Mouse (Mus musculus) ES-E14 (cell line): ENCODE measurements around the gene Hoxa5. TPM values are rescaled to one million over a fixed set of nuclear protein-coding genes. Genes with fewer than 3 reads are reported as not detected.
A peak's percentile ranks its signal among the peaks of the same experiment; 100 is the strongest.

ENCODE experiments used
- DNase-seq: peaks from one replicate; pipeline ENCODE4 v3.0.0-alpha.2; 2013; ENCODE audit warnings: low read depth, low spot score
- H3K27ac ChIP-seq: 2 replicates; pipeline ENCODE4 v1.5.1; 2012; ENCODE audit warnings: low read depth, mild to moderate bottlenecking, low read length, moderate library complexity, mixed read lengths; ENCODE audit not compliant: poor library complexity, insufficient read depth, severe bottlenecking
- H3K36me3 ChIP-seq: 2 replicates; pipeline ENCODE4 v1.6.1; 2012; ENCODE audit warnings: mild to moderate bottlenecking, low read length, moderate library complexity, mixed read lengths; ENCODE audit not compliant: control insufficient read depth, poor library complexity, insufficient read depth, severe bottlenecking
- H3K4me1 ChIP-seq, 2 experiments: fragments of 150-350 bp in 1 of 2; sonication (generic) in 1 of 2; 2 replicates each; pipeline ENCODE4 v1.6.1; 2012; ENCODE audit warnings: low read length in 2 of 2, mild to moderate bottlenecking in 1 of 2, mixed read lengths in 1 of 2; ENCODE audit not compliant: control insufficient read depth in 2 of 2, insufficient read depth in 2 of 2, poor library complexity in 1 of 2
- H3K4me3 ChIP-seq, 2 experiments: fragments of 150-350 bp in 1 of 2; sonication (generic) in 1 of 2; 2 replicates each; pipeline ENCODE4 v1.5.1; 2012; ENCODE audit warnings: low read length in 2 of 2, low read depth in 1 of 2, mild to moderate bottlenecking in 1 of 2, mixed read lengths in 1 of 2; ENCODE audit not compliant: insufficient read depth in 1 of 2, poor library complexity in 1 of 2, severe bottlenecking in 1 of 2
- H3K9ac ChIP-seq: 2 replicates; pipeline ENCODE4 v1.6.1; 2012; ENCODE audit warnings: low read depth, mild to moderate bottlenecking, low read length, mixed read lengths; ENCODE audit not compliant: poor library complexity, insufficient read depth, severe bottlenecking
- H3K9me3 ChIP-seq: fragments of 150-350 bp; sonication (generic); 2 replicates; pipeline ENCODE4 v1.6.1; 2012; ENCODE audit warnings: low read depth, mild to moderate bottlenecking, low read length; ENCODE audit not compliant: control insufficient read depth, insufficient read depth
- CHD2 ChIP-seq: IDR thresholded peaks from 2 replicates; pipeline ENCODE4 v1.6.1; 2014; ENCODE audit warnings: mild to moderate bottlenecking, low read depth, low read length, inconsistent platforms
- HCFC1 ChIP-seq: IDR thresholded peaks from 2 replicates; pipeline ENCODE4 v1.6.1; 2012; ENCODE audit warnings: low read length, inconsistent platforms, borderline replicate concordance; ENCODE audit not compliant: insufficient read depth
- MAFK ChIP-seq: IDR thresholded peaks from 2 replicates; pipeline ENCODE4 v1.6.1; 2014; ENCODE audit warnings: mild to moderate bottlenecking, low read depth, low read length, inconsistent platforms; ENCODE audit not compliant: insufficient read depth
- ZC3H11A ChIP-seq: IDR thresholded peaks from 2 replicates; pipeline ENCODE4 v1.6.1; 2012; ENCODE audit warnings: low read depth, mild to moderate bottlenecking, inconsistent platforms, low read length, borderline replicate concordance
- ZNF384 ChIP-seq: IDR thresholded peaks from 2 replicates; pipeline ENCODE4 v1.6.1; 2012; ENCODE audit warnings: low read depth, low read length, inconsistent platforms
- in situ Hi-C, 2 experiments: fragments of 600-800 bp; cut with MboI; formaldehyde crosslinking; loops; one replicate each; pipeline ENCODE4 v1.15.1; 2025; ENCODE audit warnings: low sequenced_read_pairs in 2 of 2, inconsistent platforms in 1 of 2; ENCODE audit not compliant: unreplicated experiment in 2 of 2
- total RNA-seq: library from RNA; depleted of rRNA; stranded (reverse); fragments of 300-350 nt; gene quantifications from 2 replicates; pipeline ENCODE4 v1.2.3, GENCODE M21; 2012

Hoxa5 gene
- total RNA-seq, 1 experiment: 0.49 TPM

DNA sequence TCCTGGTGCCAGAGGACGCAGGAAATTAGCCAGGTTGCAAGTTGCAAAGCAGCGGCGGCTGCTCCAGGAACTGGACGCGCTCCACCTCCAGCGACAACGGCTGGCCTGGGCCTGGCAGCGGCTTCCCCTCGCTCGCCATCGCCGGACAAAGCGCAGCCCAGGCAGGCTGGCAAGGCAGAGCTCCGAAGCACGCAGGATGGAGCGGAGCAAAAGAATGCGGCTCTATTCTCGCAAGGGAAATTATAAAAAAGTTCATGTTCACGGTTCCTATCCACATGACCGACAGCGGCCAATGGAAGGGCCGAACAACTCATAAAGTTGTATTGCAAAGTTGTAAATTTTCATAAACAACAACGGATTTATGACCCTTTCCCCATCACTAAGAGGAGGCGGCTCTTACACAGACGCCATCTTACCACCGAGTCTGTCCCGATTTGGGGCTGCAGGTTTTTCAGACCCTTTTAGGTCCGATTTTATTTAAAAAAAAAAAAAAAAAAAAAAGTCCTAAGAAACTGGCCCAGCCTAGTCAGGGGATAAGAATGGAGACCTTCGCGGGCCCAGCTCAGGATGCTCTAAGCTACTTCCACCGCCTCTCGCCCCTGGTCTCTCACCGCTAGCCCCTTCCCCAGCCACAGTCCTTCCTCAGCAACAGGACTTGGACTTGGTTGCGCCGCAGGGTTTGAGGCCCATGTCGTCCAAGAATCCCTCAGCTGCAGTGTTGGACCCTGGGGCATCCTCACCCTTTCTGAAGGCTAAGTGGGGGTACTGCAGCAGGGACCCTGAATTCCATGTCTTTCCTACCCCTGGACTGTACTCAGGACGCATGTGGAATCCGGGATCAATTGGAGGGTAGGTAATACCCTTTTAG is 9.0 kb upstream of the Hoxa5 start, which contains the start of the genes Hoxa3 and Gm28308:
Gene Hoxa3, minus strand, starts transcription at position 218 of the 868 bp plus-strand sequence.
Gene Gm28308, minus strand, starts transcription at position 221 of the 868 bp plus-strand sequence.
- DNase-seq: no peak
- in situ Hi-C loops: loop anchor here in 1 of 2 experiments (25.0 kb wide), 1 partner anchor 601 kb away; no protein-coding TSS in a partner anchor
- TF ChIP-seq ZNF384 (peak; percentile 80), HCFC1 (no peak)
- H3K27ac ChIP-seq: no peak within 1 kb of the TSS
- peaks cover 0 to 4% of the 10 kb centered on the region in 2 experiments; a peak in 1 of 4 replicates for H3K4me1 ChIP-seq
- H3K9ac ChIP-seq: no peak within 1 kb of the TSS
- H3K36me3 ChIP-seq: no peaks in the 10 kb centered on the region
- H3K4me3 ChIP-seq: no peak within 1 kb of the TSS
- H3K9me3 ChIP-seq: no peaks in the 10 kb centered on the region

DNA sequence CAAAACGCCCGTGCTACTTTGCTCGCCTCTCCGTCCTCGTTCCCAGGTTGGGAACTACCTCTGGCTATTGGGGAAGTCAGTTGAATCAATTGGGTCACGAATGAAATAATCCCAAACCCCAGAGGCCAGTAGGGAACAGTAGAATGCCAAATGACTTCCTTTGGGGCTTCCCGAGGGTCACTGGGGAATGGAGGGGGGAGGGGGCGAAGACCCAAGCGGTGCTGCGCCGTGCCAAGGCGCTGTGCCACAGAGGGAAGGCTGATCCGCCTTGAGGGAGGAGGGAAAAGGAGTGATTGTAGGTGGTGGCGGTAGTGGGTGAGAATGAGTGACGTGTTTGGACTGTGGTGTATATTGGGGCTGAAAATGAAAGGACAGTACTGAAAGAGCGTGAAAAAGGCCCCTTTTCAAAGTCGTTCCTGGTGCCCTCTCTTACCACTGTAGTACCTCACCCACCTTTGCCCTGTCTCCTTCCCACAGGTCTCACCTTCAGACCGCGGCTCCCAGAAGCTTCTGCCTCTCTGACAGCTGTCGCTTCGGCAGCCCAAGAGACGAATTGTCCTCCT is 8.2 kb upstream of the Hoxa5 start:
- H3K36me3 ChIP-seq: no peaks in the 10 kb centered on the region
- no peak for TF ChIP-seq ZNF384
- TF ChIP-seq HCFC1: no peak
- no peak for TF ChIP-seq CHD2
- no peak for TF ChIP-seq ZC3H11A
- TF ChIP-seq MAFK: no peak
- no peak overlapping the region for H3K4me3 ChIP-seq
- H3K27ac ChIP-seq: no peak overlapping the region
- H3K9me3 ChIP-seq: no peaks in the 10 kb centered on the region
- H3K9ac ChIP-seq: no peak overlapping the region
- in situ Hi-C loops: loop anchor here in 1 of 2 experiments (25.0 kb wide), 1 partner anchor 600 kb away; no protein-coding TSS in a partner anchor
- H3K4me1 ChIP-seq: peaks cover 0 to 4% of the 10 kb centered on the region in 2 experiments; a peak in 1 of 4 replicates
- no peak for DNase-seq

DNA sequence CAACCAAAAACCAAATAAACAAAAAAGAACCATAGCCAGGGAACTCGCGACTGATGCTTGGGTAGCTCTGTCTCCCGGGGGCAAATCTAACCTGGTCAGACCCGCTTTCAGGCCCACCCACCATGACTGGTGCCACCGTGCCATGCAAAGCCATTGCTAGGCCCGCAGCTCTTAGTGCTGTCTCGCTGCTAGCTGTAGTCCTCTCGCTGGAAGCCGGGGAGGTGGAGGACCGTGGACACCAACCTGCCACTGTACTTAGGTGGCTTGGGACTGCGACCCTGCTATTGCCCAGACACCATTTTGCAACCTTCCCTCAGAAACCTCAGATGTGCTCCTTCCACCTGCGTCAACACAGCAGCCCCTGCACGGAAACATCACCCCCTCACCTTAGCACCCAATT is 7.6 kb upstream of the Hoxa5 start:
- no peaks in the 10 kb centered on the region for H3K36me3 ChIP-seq
- no peak overlapping the region for H3K9ac ChIP-seq
- H3K9me3 ChIP-seq: no peaks in the 10 kb centered on the region
- no peak for TF ChIP-seq ZC3H11A
- TF ChIP-seq HCFC1: no peak
- TF ChIP-seq ZNF384: no peak
- TF ChIP-seq MAFK: no peak
- no peak for TF ChIP-seq CHD2
- DNase-seq: no peak
- in situ Hi-C loops: loop anchor here in 1 of 2 experiments (25.0 kb wide), 1 partner anchor 600 kb away; no protein-coding TSS in a partner anchor
- no peak overlapping the region for H3K4me3 ChIP-seq
- H3K27ac ChIP-seq: no peak overlapping the region
- H3K4me1 ChIP-seq: peaks cover 0 to 4% of the 10 kb centered on the region in 2 experiments; a peak in 1 of 4 replicates

DNA sequence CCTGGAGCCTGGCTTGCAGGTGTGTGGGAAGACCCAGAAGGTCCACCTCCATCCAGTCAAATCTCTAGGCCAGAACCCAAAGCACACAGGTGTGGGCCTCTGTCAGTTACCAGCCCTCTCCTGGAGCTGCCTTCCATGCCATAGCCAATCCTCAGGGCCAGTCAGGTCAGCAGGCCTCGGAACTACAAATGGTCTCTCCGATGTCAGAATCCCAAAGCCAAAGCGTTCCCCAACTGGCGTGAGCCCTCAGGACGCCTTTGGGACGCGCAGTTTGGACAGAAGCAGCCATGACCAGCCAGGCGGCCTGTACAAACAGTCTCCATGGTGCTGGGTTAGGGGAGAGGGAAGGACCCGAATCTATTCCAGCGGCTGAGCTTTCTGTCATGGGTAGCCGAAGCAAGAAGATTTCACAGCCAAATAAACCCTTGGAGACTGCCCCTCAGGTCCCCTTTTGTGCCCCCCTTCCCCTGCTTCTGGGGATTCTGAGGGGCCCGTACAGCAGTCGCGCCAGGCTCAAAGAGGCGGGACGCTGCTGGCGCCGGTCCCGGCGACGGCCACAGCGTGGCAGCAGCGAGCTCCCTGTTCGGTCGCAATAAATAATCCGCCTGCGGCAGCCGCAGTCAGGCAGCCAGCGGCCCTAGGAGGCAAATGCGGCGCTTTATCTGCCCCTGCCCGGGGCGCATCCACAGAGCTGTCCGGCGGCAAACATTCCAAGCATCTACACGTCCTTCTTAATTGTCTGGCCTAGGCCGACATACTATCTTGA is 7.0 kb upstream of the Hoxa5 start:
- Histone ChIP-seq H3K9me3 (no peaks in the 10 kb centered on the region), H3K4me3 (no peak overlapping the region), H3K9ac (no peak overlapping the region), H3K4me1 (peaks cover 0 to 4% of the 10 kb centered on the region in 2 experiments; a peak in 1 of 4 replicates), H3K36me3 (no peaks in the 10 kb centered on the region), H3K27ac (no peak overlapping the region)
- TF ChIP-seq ZC3H11A (no peak), ZNF384 (no peak), CHD2 (no peak), HCFC1 (no peak), MAFK (no peak)
- in situ Hi-C loops: loop anchor here in 1 of 2 experiments (25.0 kb wide), 1 partner anchor 599 kb away; no protein-coding TSS in a partner anchor
- no peak for DNase-seq
